ENCODE assay signal across 14 mouse cellular contexts in genomic region chr3:89920711-89921110, GRCm38 (mm10).
"Had no signal": no experiment of that assay in that cellular context is flagged by ENCODE, and none has a peak within 500 bp of the region (broad histone marks: within the 10 kb centered on the region; RNA-seq: fewer than 3 reads in every experiment).

No protein-coding gene starts in this region.

- H3K27ac ChIP-seq: limb, embryonic 15.5 days; midbrain, embryonic 10.5 days; stomach, embryonic 15.5 days had no signal

- H3K27me3 ChIP-seq: limb, embryonic 15.5 days; stomach, embryonic 15.5 days had no signal

- H3K4me3 ChIP-seq: limb, embryonic 15.5 days; midbrain, embryonic 10.5 days; stomach, embryonic 15.5 days had no signal

- H3K4me1 ChIP-seq: limb, embryonic 15.5 days; midbrain, embryonic 10.5 days had no signal

- ATAC-seq: inflammation-experienced regulatory T-cells, adult 6 months; midbrain, embryonic 16.5 days had no signal

- H3K9ac ChIP-seq: limb, embryonic 15.5 days; stomach, embryonic 15.5 days had no signal

- DNase-seq: kidney, adult 18-20 months; kidney, postnatal 25 days; layer of hippocampus, adult 9-11 months; layer of hippocampus, postnatal 36 days; lung, adult 18-20 months; lung, postnatal 10 days; lung, postnatal 4 days; right cerebral cortex, postnatal 14 days; thymus, postnatal 36 days had no signal

- H3K4me2 ChIP-seq: limb, embryonic 15.5 days; stomach, embryonic 15.5 days had no signal

- H3K9me3 ChIP-seq: limb, embryonic 15.5 days; midbrain, embryonic 10.5 days; stomach, embryonic 15.5 days had no signal

- H3K36me3 ChIP-seq: limb, embryonic 15.5 days; midbrain, embryonic 10.5 days; stomach, embryonic 15.5 days had no signal
